Mouse (Mus musculus): ENCODE results near the gene Kansl1.

Kansl1 gene

GRCm38 (mm10) chr11:104307136-104307535, 161.5 kb downstream of the Kansl1 start:
- DNase-seq (ENCODE audit: low spot score): no peak

GRCm38 (mm10) chr11:104306483-104306882, 162.2 kb downstream of the Kansl1 start:
- DNase-seq (ENCODE audit: low spot score): no peak

- no peak for DNase-seq (ENCODE audit: low spot score)
Observed at GRCm38 (mm10) chr11:104305711-104306110, 162.9 kb downstream of the Kansl1 start.

- DNase-seq (ENCODE audit: low spot score): no peak
Observed at GRCm38 (mm10) chr11:104303088-104303960, 165.3 kb downstream of the Kansl1 start.

GRCm38 (mm10) chr11:104302628-104303027, 166.0 kb downstream of the Kansl1 start:
- no peak for DNase-seq (ENCODE audit: low spot score)

GRCm38 (mm10) chr11:104297671-104298070, 171.0 kb downstream of the Kansl1 start:
- DNase-seq (ENCODE audit: low spot score): no peak

- no peak for DNase-seq (ENCODE audit: low spot score)
Observed at GRCm38 (mm10) chr11:104295656-104296055, 173.0 kb downstream of the Kansl1 start.

- DNase-seq (ENCODE audit: low spot score): no peak
Observed at GRCm38 (mm10) chr11:104295145-104295544, 173.5 kb downstream of the Kansl1 start.

- no peak for DNase-seq (ENCODE audit: low spot score)
Observed at GRCm38 (mm10) chr11:104293241-104293640, 175.4 kb downstream of the Kansl1 start.

- DNase-seq (ENCODE audit: low spot score): no peak
Observed at GRCm38 (mm10) chr11:104292443-104293220, 176.0 kb downstream of the Kansl1 start.

- DNase-seq (ENCODE audit: low spot score): no peak
Observed at GRCm38 (mm10) chr11:104289199-104290031, 179.2 kb downstream of the Kansl1 start.

- DNase-seq (ENCODE audit: low spot score): no peak
Observed at GRCm38 (mm10) chr11:104288835-104289198, 179.8 kb downstream of the Kansl1 start.

GRCm38 (mm10) chr11:104287113-104287512, 181.5 kb downstream of the Kansl1 start:
- no peak for DNase-seq (ENCODE audit: low spot score)
